Mouse (Mus musculus): Measurements from ENCODE around the gene Map2.

- TF ChIP-seq CTCF (IDR thresholded peaks at IDR 0.05; ENCODE audit: low read depth) (no peak), EP300 (IDR thresholded peaks at IDR 0.05; ENCODE audit: low read depth) (no peak)
Measured at GRCm38 (mm10) chr1:66205517-66205916, 30.4 kb downstream of the Map2 start.
